Mouse (Mus musculus): ENCODE measurements around the gene Orai1.

Orai1 gene

GRCm38 (mm10) chr5:122997205-122998204 is 17.4 kb upstream of the Orai1 start:
- no peak for DNase-seq (ENCODE audit: low spot score)

- DNase-seq (ENCODE audit: low spot score) = no peak
These were observed 14.0 kb upstream of the Orai1 start for GRCm38 (mm10) chr5:123000901-123001300.

- DNase-seq (ENCODE audit: low spot score) = no peak
These were observed 8.9 kb upstream of the Orai1 start for GRCm38 (mm10) chr5:123005716-123006592.

DNA sequence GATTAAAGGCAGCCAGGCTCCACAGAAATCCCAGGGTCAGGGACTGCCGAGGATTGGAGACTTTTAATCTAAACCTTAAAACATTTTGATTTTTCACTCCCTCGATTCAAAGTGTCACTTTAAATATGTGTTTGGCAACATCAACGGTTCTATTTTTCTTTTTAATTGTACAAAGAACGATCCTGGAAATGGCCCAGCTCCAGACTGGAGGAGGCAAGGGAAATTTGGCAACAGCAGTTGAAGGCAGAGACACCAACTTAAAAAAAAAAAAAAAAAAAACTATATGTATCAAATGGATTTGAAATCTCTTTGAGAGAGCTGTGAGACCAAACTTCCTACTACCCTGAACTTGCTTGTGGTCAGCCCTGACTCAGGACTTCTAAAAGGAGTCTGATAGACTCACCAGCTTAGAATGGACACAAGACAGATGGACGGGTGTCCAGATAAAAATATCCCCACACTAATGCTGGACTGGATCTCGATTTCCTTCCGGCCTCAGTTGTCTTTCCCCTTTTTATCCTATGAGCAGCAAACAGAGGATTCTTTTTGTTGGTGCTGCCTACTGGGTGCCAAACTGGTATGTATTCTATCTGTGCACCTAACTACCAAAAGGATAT is 5.9 kb upstream of the Orai1 start:
- DNase-seq (ENCODE audit: low spot score) = no peak

GRCm38 (mm10) chr5:123009873-123010272 is 5.0 kb upstream of the Orai1 start:
- DNase-seq (ENCODE audit: low spot score) = no peak

DNA sequence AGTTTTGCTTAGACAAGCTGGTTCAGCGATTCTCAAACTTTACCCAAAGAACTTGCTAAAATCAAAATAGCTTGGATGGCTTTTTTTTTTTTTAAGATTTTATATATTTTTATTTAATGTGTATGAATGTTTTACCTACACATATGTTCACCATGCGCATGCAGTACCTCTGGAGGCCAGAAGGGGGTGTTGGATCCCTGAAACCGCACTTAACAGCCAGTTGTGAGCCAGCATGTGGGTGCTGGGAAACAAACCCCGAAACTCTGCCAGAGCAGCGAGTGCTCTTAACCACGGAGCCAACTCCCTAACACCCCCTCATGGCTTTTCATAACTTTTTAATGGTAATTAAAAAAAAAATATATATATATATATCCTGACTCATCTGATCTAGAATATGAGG is 4.1 kb upstream of the Orai1 start:
- DNase-seq (ENCODE audit: low spot score) = no peak

- no peak for DNase-seq (ENCODE audit: low spot score)
These were observed 3.2 kb upstream of the Orai1 start for GRCm38 (mm10) chr5:123011705-123012104.

- DNase-seq (ENCODE audit: low spot score) = peak; percentile 87
These were observed 1.1 kb upstream of the Orai1 start for GRCm38 (mm10) chr5:123013599-123014315.

GRCm38 (mm10) chr5:123015915-123016314 is 1.0 kb downstream of the Orai1 start:
- DNase-seq (ENCODE audit: low spot score) = no peak

GRCm38 (mm10) chr5:123017504-123017903 is 2.6 kb downstream of the Orai1 start:
- DNase-seq (ENCODE audit: low spot score) = no peak

DNA sequence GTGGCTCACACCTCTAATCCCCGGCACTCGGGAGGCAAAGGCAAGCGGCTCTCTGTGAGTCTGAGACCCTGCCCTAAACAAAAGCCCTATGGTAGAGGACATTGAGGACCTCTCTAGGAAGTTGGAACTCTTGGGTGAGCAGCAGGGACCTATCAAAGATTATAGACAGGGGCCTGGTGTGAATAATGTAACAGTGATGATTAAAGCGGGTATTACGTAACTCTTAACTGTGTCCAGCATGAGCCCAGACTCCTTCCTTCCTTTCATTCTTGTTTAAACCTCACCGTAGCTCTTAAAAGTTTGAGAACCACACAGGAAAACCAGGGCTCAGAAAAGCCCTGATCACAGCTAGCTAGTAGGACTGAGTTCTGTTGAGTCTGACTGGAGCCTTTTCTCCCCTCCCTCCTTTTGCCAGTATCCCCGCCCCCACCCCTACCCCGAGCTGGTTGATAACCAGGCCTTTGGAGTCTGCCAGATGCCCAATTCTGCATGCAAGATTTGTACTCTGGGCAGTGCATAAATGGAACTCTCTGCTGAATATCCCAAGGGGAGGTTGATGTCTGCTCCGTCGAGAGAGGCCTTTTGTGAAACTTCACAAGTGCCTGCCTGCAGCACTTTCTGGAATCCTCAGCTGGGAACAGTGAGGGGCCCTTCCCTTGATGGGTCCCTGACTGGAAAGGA is 4.6 kb downstream of the Orai1 start:
- DNase-seq (ENCODE audit: low spot score) = no peak

DNA sequence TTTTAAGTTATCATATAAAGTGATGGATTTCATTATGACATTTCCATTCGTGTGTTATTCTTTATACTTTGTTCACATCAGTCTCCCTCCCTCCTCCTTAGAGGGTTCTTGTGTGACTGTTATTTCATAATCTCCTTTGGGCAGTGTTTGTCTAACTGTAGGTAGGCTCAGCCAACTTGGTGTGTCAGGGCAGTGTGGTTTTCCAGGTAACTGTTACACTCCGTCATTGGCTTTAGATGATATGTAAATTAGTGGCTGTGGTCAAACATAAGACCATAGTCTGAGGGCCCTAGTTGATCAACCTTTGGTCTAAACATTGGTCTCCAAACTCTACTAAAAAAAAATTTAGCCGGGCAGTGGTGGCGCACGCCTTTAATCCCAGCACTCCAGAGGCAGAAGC is 5.6 kb downstream of the Orai1 start:
- no peak for DNase-seq (ENCODE audit: low spot score)

GRCm38 (mm10) chr5:123021438-123021837 is 6.6 kb downstream of the Orai1 start:
- no peak for DNase-seq (ENCODE audit: low spot score)

DNA sequence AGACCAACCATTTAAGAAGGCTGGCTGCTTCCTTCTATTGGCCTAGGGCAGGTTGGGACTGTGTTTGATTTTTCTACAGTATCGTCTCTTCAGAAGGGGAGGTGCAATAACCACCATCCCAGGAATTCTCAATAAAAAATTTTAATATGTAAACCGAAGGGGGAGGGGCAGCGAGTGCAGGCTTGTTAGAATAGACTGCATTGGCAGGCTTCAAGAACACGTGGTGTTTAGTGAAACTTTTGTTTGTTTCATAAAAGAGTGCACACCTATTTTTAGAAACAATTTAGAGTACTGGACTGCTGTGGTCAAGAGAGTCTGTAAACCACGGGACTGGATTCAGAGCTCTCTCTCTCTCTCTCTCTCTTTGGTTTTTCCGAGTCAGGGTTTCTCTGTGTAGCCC is 8.2 kb downstream of the Orai1 start:
- DNase-seq (ENCODE audit: low spot score) = no peak

- no peak for DNase-seq (ENCODE audit: low spot score)
These were observed 9.4 kb downstream of the Orai1 start for GRCm38 (mm10) chr5:123024312-123024711.

DNA sequence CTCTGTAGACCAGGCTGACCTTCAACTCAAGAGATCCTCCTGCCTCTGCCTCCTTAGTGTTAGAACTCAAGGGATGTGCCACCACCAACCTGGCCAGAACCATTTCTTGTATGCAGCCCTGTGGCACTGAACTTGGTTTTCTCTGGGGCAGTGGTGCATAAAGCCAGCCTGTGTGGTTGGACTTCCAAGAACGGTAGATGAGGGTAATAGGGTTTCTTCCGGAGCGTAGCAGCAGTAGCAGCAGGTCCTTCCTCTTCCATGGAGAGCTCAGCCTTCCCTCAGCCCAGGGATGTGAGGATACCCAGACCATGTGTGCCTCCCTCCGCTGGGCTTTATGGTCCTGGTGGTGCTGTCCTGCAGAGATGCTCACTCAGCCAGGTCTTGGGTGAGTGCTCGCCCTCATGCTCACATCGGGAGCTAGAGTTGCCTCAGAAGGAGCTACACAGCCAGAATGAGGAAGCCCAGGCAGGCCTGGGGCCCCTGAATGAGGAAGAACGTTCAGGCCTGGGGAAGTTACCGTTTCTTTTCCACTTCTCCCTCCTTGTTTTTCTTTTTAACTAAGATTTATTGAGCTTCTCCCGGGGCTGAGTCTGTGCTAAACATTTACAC is 10.2 kb downstream of the Orai1 start:
- no peak for DNase-seq (ENCODE audit: low spot score)

- no peak for DNase-seq (ENCODE audit: low spot score)
These were observed 11.5 kb downstream of the Orai1 start for GRCm38 (mm10) chr5:123026414-123026813.

GRCm38 (mm10) chr5:123027436-123027835 is 12.6 kb downstream of the Orai1 start:
- no peak for DNase-seq (ENCODE audit: low spot score)

- no peak for DNase-seq (ENCODE audit: low spot score)
These were observed 14.9 kb downstream of the Orai1 start for GRCm38 (mm10) chr5:123029729-123030128.

DNA sequence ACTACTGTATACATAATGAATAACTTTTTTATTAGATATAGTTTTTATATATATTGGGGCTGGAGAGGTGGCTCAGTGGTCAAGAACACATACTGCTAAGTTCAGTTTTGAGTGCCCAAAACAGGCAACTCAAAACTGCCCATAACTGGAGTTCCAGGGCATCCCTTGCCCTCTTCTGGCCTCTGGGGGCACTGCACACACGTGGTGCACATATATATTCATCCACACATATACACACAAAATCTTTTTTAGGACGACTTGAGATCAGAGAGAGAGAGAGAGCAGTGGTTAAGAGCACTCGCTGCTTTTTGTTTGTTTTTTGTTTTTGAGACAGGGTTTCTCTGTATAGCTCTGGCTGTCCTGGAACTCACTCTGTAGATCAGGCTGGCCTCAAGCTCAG is 16.4 kb downstream of the Orai1 start:
- DNase-seq (ENCODE audit: low spot score) = no peak
